Mouse (Mus musculus) liver, postnatal 0 days (tissue): ENCODE measurements at regions not wholly inside any gene's neighbourhood (a gene's known extent, or its start where the extent isn't known, plus 50 kb on each side); places are given as distances from the start of the nearest gene placed in this dataset.

Source experiments
- CTCF ChIP-seq: sonication (generic); IDR thresholded peaks from 2 replicates; pipeline ENCODE4 v1.5.1; 2016; ENCODE audit warnings: antibody characterized with exemption, low read depth
- EP300 ChIP-seq: IDR thresholded peaks from 2 replicates; pipeline ENCODE4 v1.6.1; 2016; ENCODE audit warnings: antibody characterized with exemption, low read depth, mild to moderate bottlenecking

DNA sequence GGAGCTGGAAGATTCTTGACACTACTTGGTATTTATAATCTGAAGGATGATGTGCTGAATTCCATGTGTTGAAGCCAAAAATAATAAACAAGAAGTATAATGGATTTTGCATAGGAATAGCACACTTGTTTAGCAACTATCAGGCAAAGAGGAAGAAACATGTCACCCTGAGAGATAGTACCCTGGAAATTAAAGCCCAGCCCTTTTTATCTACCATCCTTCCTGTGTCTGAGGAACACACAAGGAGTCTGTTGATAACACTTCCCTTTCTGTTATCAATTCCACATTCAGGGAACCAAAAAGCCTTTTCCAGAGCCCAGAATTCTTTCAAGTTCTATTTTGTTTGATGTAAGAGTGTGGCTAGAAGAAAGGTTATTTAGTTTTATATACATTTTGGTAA, 66.5 kb upstream of the Plppr5 start:
- TF ChIP-seq CTCF = no peak
- TF ChIP-seq EP300 = peak; percentile 61
